Mouse (Mus musculus): ENCODE data around the gene Adora3. TPM values are rescaled to one million over a fixed set of nuclear protein-coding genes. Genes with fewer than 3 reads are reported as not detected.

Adora3 gene
- total RNA-seq, 2 experiments from 2014 or later = 0.40 TPM; not detected in 1

- no peak for DNase-seq
These were observed 63.3 kb downstream of the Adora3 start for GRCm38 (mm10) chr3:105933926-105934325.

- DNase-seq = peak; percentile 70 to 83
These were observed 64.4 kb downstream of the Adora3 start for GRCm38 (mm10) chr3:105935033-105935432.

GRCm38 (mm10) chr3:105936111-105936510, 65.5 kb downstream of the Adora3 start:
- DNase-seq = no peak

- DNase-seq = no peak
These were observed 80.7 kb downstream of the Adora3 start for GRCm38 (mm10) chr3:105951348-105951747.

GRCm38 (mm10) chr3:105957235-105957634, 86.6 kb downstream of the Adora3 start:
- no peak for DNase-seq

GRCm38 (mm10) chr3:105958204-105958603, 87.5 kb downstream of the Adora3 start:
- DNase-seq = no peak

Other genes starting within 250 kb of the Adora3 start
- gene Ddx20, start 183.3 kb upstream of the Adora3 start, total RNA-seq (2021) = 10 to 100 TPM; 16.4 to 19.5 TPM
- gene Inka2, start 166.3 kb upstream of the Adora3 start, total RNA-seq (2021) = 1 to 10 TPM; 1.6 TPM
- 100 to 1,000 TPM; 192 to 211 TPM for gene Rap1a, start 69.5 kb upstream of the Adora3 start, total RNA-seq (2021)
- under 1 TPM in 1 of 2 experiments, not detected in 1; 0.33 TPM for gene Tmigd3, start within 50 bp of the Adora3 start, total RNA-seq (2021)
- under 1 TPM; 0.66 to 0.76 TPM for gene I830077J02Rik, start 61.8 kb downstream of the Adora3 start, total RNA-seq (2021)
- 10 to 100 TPM; 65.5 to 68.3 TPM for gene Wdr77, start 88.5 kb downstream of the Adora3 start, total RNA-seq (2021)
- gene Atp5f1, start 89.2 kb downstream of the Adora3 start, total RNA-seq (2021) = 100 to 1,000 TPM; 351 to 362 TPM
- under 1 TPM; 0.26 to 0.69 TPM for gene Ovgp1, start 102.9 kb downstream of the Adora3 start, total RNA-seq (2021)
- gene Pifo, start 143.8 kb downstream of the Adora3 start, total RNA-seq (2021) = not detected
- not detected for gene Chil5, start 162.0 kb downstream of the Adora3 start, total RNA-seq (2021)
- not detected for gene Chia1, start 242.4 kb downstream of the Adora3 start, total RNA-seq (2021)

All from adrenal gland, postnatal 36 days (tissue).